In genomic region chr7:133184905-133185594, GRCm38 (mm10) we compare ENCODE assay signal across 9 mouse cellular contexts.
DNase-seq lines count a peak whose midpoint lies in the region; ATAC-seq lines count a peak whose summit lies in the region.
"Had no signal": no experiment of that assay in that cellular context is flagged by ENCODE, and none has a peak within 500 bp of the region (broad histone marks: within the 10 kb centered on the region; RNA-seq: fewer than 3 reads in every experiment).

No protein-coding gene starts in this region.

- ATAC-seq in kidney, embryonic 16.5 days (ENCODE audit: low FRiP score, low TSS enrichment), result no peak; the same call in 1 of the 2 replicates
- ATAC-seq in hindbrain, embryonic 14.5 days (ENCODE audit: low FRiP score), result peak; percentile 34; the same call in 1 of the 2 replicates
- 0 out of 2 replicates have a peak, but pooled peaks have one; percentile 46 for ATAC-seq in neural tube, embryonic 14.5 days (ENCODE audit: low read depth)
- ATAC-seq in erythroid progenitor cell, adult 5-6 weeks (replicated peaks; ENCODE audit: low FRiP score, poor library complexity, severe bottlenecking), result no peak

- H3K4me3 ChIP-seq in kidney, embryonic 16.5 days (ENCODE audit: low read length), result no peak overlapping the region
- peak overlapping the region; percentile 21 for H3K4me3 ChIP-seq in hindbrain, embryonic 14.5 days (replicated peaks; ENCODE audit: low read length)
- 0 out of 2 replicates have a peak overlapping the region, but pooled peaks have one; percentile 5 for H3K4me3 ChIP-seq in neural tube, embryonic 14.5 days (ENCODE audit: low read depth, low read length)

- DNase-seq in adrenal gland, postnatal 14 days, result peak; percentile 5
- DNase-seq in adrenal gland, postnatal 4 days (ENCODE audit: low spot score in 2 of 2), result no peak
- DNase-seq in kidney, postnatal 10 days, result no peak
- DNase-seq in hindbrain, embryonic 14.5 days (ENCODE audit: low spot score), result no peak
- no peak for DNase-seq in left cerebral cortex, adult 18-20 months (ENCODE audit: low spot score in 2 of 2)

- H3K9ac ChIP-seq in kidney, embryonic 16.5 days (replicated peaks; ENCODE audit: low read length), result no peak overlapping the region
- H3K9ac ChIP-seq in hindbrain, embryonic 14.5 days, result 0 out of 2 replicates have a peak overlapping the region, but pooled peaks have one; percentile 26
- no peak overlapping the region for H3K9ac ChIP-seq in neural tube, embryonic 14.5 days (replicated peaks; ENCODE audit: low read depth, low read length)
- H3K9ac ChIP-seq: lung, embryonic 15.5 days had no signal

- 45% methylated on average over 16 of the region's 16 CpGs for WGBS in kidney, embryonic 16.5 days
- WGBS in hindbrain, embryonic 14.5 days, result 52% methylated on average over 16 of the region's 16 CpGs
- 50% methylated on average over 16 of the region's 16 CpGs for WGBS in neural tube, embryonic 14.5 days

- H3K4me2 ChIP-seq in kidney, embryonic 16.5 days (replicated peaks; ENCODE audit: low read depth, low read length), result peak overlapping the region; percentile 37; the same call in 1 of the 2 replicates
- peak overlapping the region; percentile 39 for H3K4me2 ChIP-seq in hindbrain, embryonic 14.5 days (replicated peaks)
- peak overlapping the region; percentile 18; the same call in 1 of the 2 replicates for H3K4me2 ChIP-seq in neural tube, embryonic 14.5 days (ENCODE audit: low read depth, low read length)

- H3K9me3 ChIP-seq in kidney, embryonic 16.5 days (ENCODE audit: low read length), result no peaks in the 10 kb centered on the region
- H3K9me3 ChIP-seq in hindbrain, embryonic 14.5 days (ENCODE audit: control insufficient read depth, low read length), result no peaks in the 10 kb centered on the region
- H3K9me3 ChIP-seq in neural tube, embryonic 14.5 days (ENCODE audit: control insufficient read depth, low read length), result no peaks in the 10 kb centered on the region
- H3K9me3 ChIP-seq: lung, embryonic 15.5 days had no signal

- peak overlapping the region; percentile 52; the same call in 1 of the 2 replicates for H3K27ac ChIP-seq in kidney, embryonic 16.5 days (ENCODE audit: low read length)
- peak overlapping the region; percentile 47 for H3K27ac ChIP-seq in hindbrain, embryonic 14.5 days
- H3K27ac ChIP-seq in neural tube, embryonic 14.5 days (ENCODE audit: low read depth, low read length), result no peak overlapping the region

- H3K27me3 ChIP-seq in kidney, embryonic 16.5 days (ENCODE audit: insufficient read depth, low read length), result no peaks in the 10 kb centered on the region
- no peaks in the 10 kb centered on the region for H3K27me3 ChIP-seq in hindbrain, embryonic 14.5 days (ENCODE audit: control insufficient read depth, insufficient read depth, low read length)
- H3K27me3 ChIP-seq in neural tube, embryonic 14.5 days (ENCODE audit: control insufficient read depth, insufficient read depth, low read length), result no peaks in the 10 kb centered on the region
- H3K27me3 ChIP-seq: lung, embryonic 15.5 days had no signal

- H3K36me3 ChIP-seq in kidney, embryonic 16.5 days (ENCODE audit: insufficient read depth, low read length), result no peaks in the 10 kb centered on the region
- no peaks in the 10 kb centered on the region for H3K36me3 ChIP-seq in hindbrain, embryonic 14.5 days (replicated peaks; ENCODE audit: control insufficient read depth, insufficient read depth)
- no peaks in the 10 kb centered on the region for H3K36me3 ChIP-seq in neural tube, embryonic 14.5 days (ENCODE audit: control insufficient read depth, insufficient read depth, low read length)
- H3K36me3 ChIP-seq: lung, embryonic 15.5 days had no signal

- H3K4me1 ChIP-seq in kidney, embryonic 16.5 days (ENCODE audit: insufficient read depth, low read length), result peaks cover 12% of the 10 kb centered on the region
- peaks cover 10% of the 10 kb centered on the region; the same call in 1 of the 2 replicates for H3K4me1 ChIP-seq in hindbrain, embryonic 14.5 days (replicated peaks; ENCODE audit: control insufficient read depth, insufficient read depth, low read length)
- H3K4me1 ChIP-seq in neural tube, embryonic 14.5 days (ENCODE audit: control insufficient read depth, insufficient read depth, low read length), result peaks cover 2% of the 10 kb centered on the region; the same call in 1 of the 2 replicates

Comparison
In these comparisons a context has a peak if more than half of its experiments do, and no peak if none do; other contexts are left out.
1. ATAC-seq: peak in hindbrain, embryonic 14.5 days (single experiment) and neural tube, embryonic 14.5 days (single experiment); none in kidney, embryonic 16.5 days (single experiment) and erythroid progenitor cell, adult 5-6 weeks (single experiment).
2. Peak in every context shown above with its lines, with median percentiles within 50 percentile points of each other: H3K4me2 ChIP-seq.